In the genomic region with DNA sequence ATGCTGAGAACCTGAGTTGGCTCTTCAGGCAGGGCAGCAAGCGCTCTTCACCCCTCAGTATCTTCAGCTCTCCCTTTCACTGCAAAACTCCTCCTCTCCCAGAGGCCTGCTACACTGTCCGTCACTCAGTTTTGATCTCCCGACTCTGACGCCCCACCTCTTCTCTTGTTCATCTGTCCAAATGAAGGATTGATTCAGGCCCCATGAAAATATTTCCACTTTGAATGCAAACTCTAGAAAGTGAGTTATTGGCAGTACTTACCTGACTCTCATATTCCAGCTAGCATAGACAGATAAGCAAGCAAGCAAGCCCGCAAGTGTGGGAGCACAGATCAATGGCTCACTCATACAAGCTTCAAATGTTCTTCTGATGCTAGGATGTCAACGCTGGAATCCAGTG, we compare ENCODE assay signal across 28 mouse cellular contexts. TPM values are rescaled to one million over a fixed set of nuclear protein-coding genes. Genes with fewer than 3 reads are reported as not detected.
A peak's percentile ranks its signal among the peaks of the same experiment; 100 is the strongest.
DNase-seq lines count a peak whose midpoint lies in the region; ATAC-seq and TF ChIP-seq lines count a peak whose summit lies in the region.
"Had no signal": no experiment of that assay in that cellular context is flagged by ENCODE, and none has a peak within 500 bp of the region (broad histone marks: within the 10 kb centered on the region; RNA-seq: fewer than 3 reads in every experiment).

No protein-coding gene starts in this region.

- intact Hi-C loops in left cerebral cortex, adult 2 months (cut with DNase I) = no loop called here

- H3K4me2 ChIP-seq in lung, embryonic 16.5 days (ENCODE audit: low read depth, low read length) = no peak overlapping the region
- H3K4me2 ChIP-seq: embryonic facial prominence, embryonic 13.5 days; embryonic facial prominence, embryonic 15.5 days; forebrain, embryonic 12.5 days had no signal

- H3K9me3 ChIP-seq in lung, embryonic 16.5 days (ENCODE audit: control insufficient read depth, low read length) = no peaks in the 10 kb centered on the region
- H3K9me3 ChIP-seq: embryonic facial prominence, embryonic 13.5 days; embryonic facial prominence, embryonic 15.5 days; forebrain, embryonic 10.5 days; forebrain, embryonic 12.5 days; G1E had no signal

- no peak overlapping the region for H3K4me3 ChIP-seq in lung, embryonic 16.5 days (ENCODE audit: low read length)
- no peak overlapping the region for H3K4me3 ChIP-seq in left cerebral cortex, adult 2 months
- H3K4me3 ChIP-seq: embryonic facial prominence, embryonic 13.5 days; embryonic facial prominence, embryonic 15.5 days; erythroblast, embryonic 14.5 days; forebrain, embryonic 10.5 days; forebrain, embryonic 12.5 days had no signal

- WGBS in lung, embryonic 16.5 days = 44% methylated on average over 6 of the region's 6 CpGs

- no peak overlapping the region for H3K27ac ChIP-seq in lung, embryonic 16.5 days (ENCODE audit: low read length)
- H3K27ac ChIP-seq in left cerebral cortex, adult 2 months = no peak overlapping the region
- H3K27ac ChIP-seq: embryonic facial prominence, embryonic 13.5 days; embryonic facial prominence, embryonic 15.5 days; forebrain, embryonic 10.5 days; forebrain, embryonic 12.5 days had no signal

- DNase-seq in lung, postnatal 10 days = no peak
- DNase-seq in 3T3-L1 (ENCODE audit: low read depth, low spot score) (peak; percentile 94), adipocyte (ENCODE audit: low spot score) (peak; percentile 95)
- DNase-seq in left cerebral cortex, adult 2 months (ENCODE audit: extremely low spot score in 1 of 2, low spot score in 2 of 2) = no peak
- DNase-seq: adrenal gland, adult 2 months; adrenal gland, postnatal 10 days; adrenal gland, postnatal 25 days; B cell, adult 2 months; cerebellum, adult 11 months; cerebellum, adult 18-20 months; cerebellum, adult 8-10 months; cerebellum, adult 9-11 months; cerebellum, postnatal 14 days; cerebellum, postnatal 36 days; embryo, embryonic 11 days had no signal

- 0 out of 2 replicates have a peak, but pooled peaks have one; percentile 7 for ATAC-seq in lung, embryonic 16.5 days (ENCODE audit: low read depth)
- ATAC-seq: activated CD4-positive, CD25-positive, alpha-beta regulatory T cell, adult 4 months; CD4-positive, CD25-positive, alpha-beta regulatory T cell, adult 4 months; forebrain, embryonic 14.5 days; forebrain, embryonic 16.5 days; Patski had no signal

- H3K36me3 ChIP-seq in lung, embryonic 16.5 days (ENCODE audit: control insufficient read depth, insufficient read depth, low read length) = no peaks in the 10 kb centered on the region
- H3K36me3 ChIP-seq: embryonic facial prominence, embryonic 13.5 days; embryonic facial prominence, embryonic 15.5 days; forebrain, embryonic 10.5 days; forebrain, embryonic 12.5 days; G1E had no signal

- H3K4me1 ChIP-seq in lung, embryonic 16.5 days (replicated peaks; ENCODE audit: control insufficient read depth, insufficient read depth, low read length) = peaks cover 5% of the 10 kb centered on the region; the same call in 1 of the 2 replicates
- H3K4me1 ChIP-seq: embryonic facial prominence, embryonic 13.5 days; embryonic facial prominence, embryonic 15.5 days; forebrain, embryonic 10.5 days; forebrain, embryonic 12.5 days had no signal

- no peaks in the 10 kb centered on the region for H3K27me3 ChIP-seq in lung, embryonic 16.5 days (ENCODE audit: control insufficient read depth, insufficient read depth, low read depth, low read length)
- H3K27me3 ChIP-seq: CH12.LX; embryonic facial prominence, embryonic 13.5 days; embryonic facial prominence, embryonic 15.5 days; forebrain, embryonic 12.5 days; Patski had no signal

- no peak for TF ChIP-seq CTCF in left cerebral cortex, adult 2 months (IDR thresholded peaks at IDR 0.05)

- no peak overlapping the region for H3K9ac ChIP-seq in lung, embryonic 16.5 days (ENCODE audit: low read length)
- H3K9ac ChIP-seq: embryonic facial prominence, embryonic 13.5 days; embryonic facial prominence, embryonic 15.5 days; forebrain, embryonic 12.5 days had no signal

RNA-seq across cellular contexts. Expression of gene Cpm, which starts 15.3 kb away (rescaled TPM):
- polyA plus RNA-seq in lung, embryonic 16.5 days (2015; fragmentation: Nextera tagmentation; extraction: Ambion mirVana) = 83.7 and 86.9 TPM in 2 replicates
- 1 to 10 TPM; 5.2 to 5.3 TPM for total RNA-seq in left cerebral cortex, adult 2 months (2021)
- polyA plus RNA-seq: erythroblast, embryonic 14.5 days; G1E had no signal

Comparison
In these comparisons a context has a peak if more than half of its experiments do, and no peak if none do; other contexts are left out.
1. DNase-seq: peak in 3T3-L1 (single experiment) and adipocyte (single experiment); none in lung, postnatal 10 days (single experiment) and left cerebral cortex, adult 2 months (0 of 2).